Mouse (Mus musculus): Measurements from ENCODE around the gene Cdc42ep1. TPM values are rescaled to one million over a fixed set of nuclear protein-coding genes. Genes with fewer than 3 reads are reported as not detected.

Gene Cdc42ep1
- total and polyA plus RNA-seq, 2 experiments from 2014 or later, result 18.1 to 20.6 TPM

DNA sequence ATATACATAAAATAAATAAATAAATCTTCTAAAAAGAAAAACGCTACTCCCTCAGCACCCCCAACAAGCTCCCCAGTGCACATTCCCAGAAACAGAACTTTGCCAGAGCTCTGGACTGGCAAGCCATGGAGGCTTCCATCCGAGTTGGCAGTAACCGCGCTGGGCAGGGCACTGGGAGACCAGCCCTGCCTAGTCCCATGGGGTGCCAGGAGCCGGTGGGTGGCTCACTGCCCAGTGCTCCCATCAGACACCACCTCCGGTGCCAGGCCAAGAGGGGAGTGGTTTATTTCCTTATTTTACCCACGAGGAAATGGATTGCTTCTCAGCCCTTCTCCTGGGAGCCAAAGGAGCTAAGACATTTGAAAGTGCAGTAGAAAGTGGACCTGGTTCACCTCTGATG is 14.6 kb downstream of the Cdc42ep1 start:
- no peaks in the 10 kb centered on the region for H3K36me3 ChIP-seq (ENCODE audit: insufficient read depth, low read length)
- peak; percentile 51 for DNase-seq (ENCODE audit: low spot score)
- no peak for ATAC-seq
- no peak for TF ChIP-seq CTCF (IDR thresholded peaks at IDR 0.05; ENCODE audit: low read depth)
- H3K4me2 ChIP-seq (ENCODE audit: low read depth, low read length), result no peak overlapping the region
- WGBS, result 50% methylated on average over 7 of the region's 7 CpGs
- no peaks in the 10 kb centered on the region for H3K9me3 ChIP-seq (ENCODE audit: low read length)
- no peak overlapping the region for H3K27ac ChIP-seq
- no peak overlapping the region for H3K9ac ChIP-seq (replicated peaks; ENCODE audit: low read length)
- H3K4me1 ChIP-seq (ENCODE audit: insufficient read depth, low read length), result no peaks in the 10 kb centered on the region
- no peaks in the 10 kb centered on the region for H3K27me3 ChIP-seq (ENCODE audit: insufficient read depth, low read length)
- H3K4me3 ChIP-seq (ENCODE audit: low read length), result no peak overlapping the region

DNA sequence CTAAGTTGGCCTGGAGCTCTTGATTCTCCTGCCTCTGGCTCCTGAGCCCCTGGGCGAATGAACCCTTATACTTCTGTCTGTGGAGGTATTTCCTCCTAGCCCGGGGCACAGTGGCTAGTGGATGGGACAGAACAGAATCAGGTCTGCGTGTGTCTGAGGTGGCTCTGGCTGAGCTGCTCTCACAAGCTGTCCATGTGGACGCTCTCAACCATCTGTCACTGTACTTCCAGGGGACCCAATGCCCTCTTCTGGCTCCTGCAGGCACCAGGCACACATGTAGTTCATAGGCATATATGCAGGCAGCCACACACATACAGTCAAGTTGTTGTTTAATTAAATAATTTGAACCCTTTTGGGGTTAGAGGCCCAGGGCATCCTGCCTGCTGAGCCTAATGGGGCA is 16.9 kb downstream of the Cdc42ep1 start:
- DNase-seq (ENCODE audit: low spot score) (no peak), ATAC-seq (no peak)
- TF ChIP-seq CTCF (IDR thresholded peaks at IDR 0.05; ENCODE audit: low read depth), result no peak
- H3K27ac ChIP-seq, result no peak overlapping the region
- H3K36me3 ChIP-seq (ENCODE audit: insufficient read depth, low read length), result no peaks in the 10 kb centered on the region
- no peaks in the 10 kb centered on the region for H3K27me3 ChIP-seq (ENCODE audit: insufficient read depth, low read length)
- no peak overlapping the region for H3K4me3 ChIP-seq (ENCODE audit: low read length)
- no peaks in the 10 kb centered on the region for H3K9me3 ChIP-seq (ENCODE audit: low read length)
- no peak overlapping the region for H3K4me2 ChIP-seq (ENCODE audit: low read depth, low read length)
- WGBS, result 73% methylated on average over 4 of the region's 4 CpGs
- H3K4me1 ChIP-seq (ENCODE audit: insufficient read depth, low read length), result no peaks in the 10 kb centered on the region
- no peak overlapping the region for H3K9ac ChIP-seq (replicated peaks; ENCODE audit: low read length)

DNA sequence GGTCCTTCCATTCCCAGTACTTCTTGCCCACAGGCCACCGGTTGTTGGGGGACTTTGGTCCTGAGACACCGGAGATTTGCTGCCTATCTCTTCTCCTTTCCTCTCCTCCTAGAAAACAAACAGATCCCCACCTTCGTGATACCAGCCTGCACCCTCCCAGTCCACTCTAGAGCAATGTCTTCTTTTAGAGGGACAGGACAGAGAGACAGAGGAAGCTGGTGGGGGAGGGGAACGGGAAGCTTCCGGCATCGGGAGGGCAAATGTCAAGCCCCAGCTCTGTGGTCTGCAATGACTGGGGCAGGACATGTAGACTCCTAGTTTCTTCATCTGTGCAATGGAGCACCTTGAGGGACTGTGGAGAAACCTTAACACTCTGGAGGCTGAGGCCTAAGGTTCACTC is 17.3 kb downstream of the Cdc42ep1 start:
- Histone ChIP-seq H3K9ac (replicated peaks; ENCODE audit: low read length) (no peak overlapping the region), H3K36me3 (ENCODE audit: insufficient read depth, low read length) (no peaks in the 10 kb centered on the region), H3K27me3 (ENCODE audit: insufficient read depth, low read length) (no peaks in the 10 kb centered on the region), H3K4me3 (ENCODE audit: low read length) (no peak overlapping the region), H3K4me2 (ENCODE audit: low read depth, low read length) (no peak overlapping the region), H3K27ac (no peak overlapping the region), H3K9me3 (ENCODE audit: low read length) (no peaks in the 10 kb centered on the region), H3K4me1 (ENCODE audit: insufficient read depth, low read length) (no peaks in the 10 kb centered on the region)
- no peak for TF ChIP-seq CTCF (IDR thresholded peaks at IDR 0.05; ENCODE audit: low read depth)
- no peak for ATAC-seq
- DNase-seq (ENCODE audit: low spot score), result no peak
- 77% methylated on average over 6 of the region's 6 CpGs for WGBS

DNA sequence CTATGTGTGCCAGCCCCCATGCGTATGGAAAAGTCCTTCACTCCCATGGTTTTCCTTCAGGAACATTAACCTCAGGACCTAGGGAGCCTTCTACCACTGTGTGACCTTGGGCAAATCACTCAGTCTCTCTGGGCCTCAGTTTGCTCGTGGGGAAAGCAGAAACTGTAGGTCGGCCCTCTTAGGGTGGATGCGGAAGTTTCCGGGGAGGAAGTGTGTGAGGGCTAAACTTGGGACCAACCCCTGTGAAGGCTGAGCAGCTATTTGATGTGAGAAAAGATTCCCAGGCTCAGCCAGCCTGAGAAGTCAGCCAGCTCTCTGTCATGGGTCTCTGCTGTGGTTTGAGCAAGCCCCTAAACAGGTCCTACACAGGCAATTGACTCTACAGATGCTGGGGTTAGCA is 19.9 kb downstream of the Cdc42ep1 start:
- Histone ChIP-seq H3K36me3 (ENCODE audit: insufficient read depth, low read length) (no peaks in the 10 kb centered on the region), H3K9me3 (ENCODE audit: low read length) (no peaks in the 10 kb centered on the region)
- 89% methylated on average over 5 of the region's 5 CpGs for WGBS

GRCm38 (mm10) chr15:78863154-78863553 is 20.7 kb downstream of the Cdc42ep1 start:
- DNase-seq (ENCODE audit: low spot score), result no peak
- no peak overlapping the region for H3K4me2 ChIP-seq (ENCODE audit: low read depth, low read length)
- H3K9me3 ChIP-seq (ENCODE audit: low read length), result no peaks in the 10 kb centered on the region
- no peaks in the 10 kb centered on the region for H3K27me3 ChIP-seq (ENCODE audit: insufficient read depth, low read length)
- TF ChIP-seq CTCF (IDR thresholded peaks at IDR 0.05; ENCODE audit: low read depth), result no peak
- 64% methylated on average over 2 of the region's 2 CpGs for WGBS
- no peak overlapping the region for H3K27ac ChIP-seq
- H3K4me1 ChIP-seq (ENCODE audit: insufficient read depth, low read length), result no peaks in the 10 kb centered on the region
- H3K9ac ChIP-seq (replicated peaks; ENCODE audit: low read length), result no peak overlapping the region
- H3K4me3 ChIP-seq (ENCODE audit: low read length), result no peak overlapping the region
- no peaks in the 10 kb centered on the region for H3K36me3 ChIP-seq (ENCODE audit: insufficient read depth, low read length)
- ATAC-seq, result no peak

More for the DNA sequence above, 19.9 kb downstream of the Cdc42ep1 start:
- Histone ChIP-seq H3K27me3 (ENCODE audit: insufficient read depth, low read length) (no peaks in the 10 kb centered on the region), H3K9ac (replicated peaks; ENCODE audit: low read length) (no peak overlapping the region), H3K27ac (no peak overlapping the region), H3K4me2 (ENCODE audit: low read depth, low read length) (no peak overlapping the region), H3K4me3 (ENCODE audit: low read length) (no peak overlapping the region), H3K4me1 (ENCODE audit: insufficient read depth, low read length) (no peaks in the 10 kb centered on the region)
- ATAC-seq (no peak), DNase-seq (ENCODE audit: low spot score) (no peak)
- TF ChIP-seq CTCF (IDR thresholded peaks at IDR 0.05; ENCODE audit: low read depth), result no peak

- DNase-seq (ENCODE audit: low spot score) (no peak), ATAC-seq (no peak)
- Histone ChIP-seq H3K4me3 (ENCODE audit: low read length) (no peak overlapping the region), H3K4me2 (ENCODE audit: low read depth, low read length) (no peak overlapping the region), H3K27ac (no peak overlapping the region), H3K9me3 (ENCODE audit: low read length) (no peaks in the 10 kb centered on the region), H3K36me3 (ENCODE audit: insufficient read depth, low read length) (no peaks in the 10 kb centered on the region), H3K4me1 (ENCODE audit: insufficient read depth, low read length) (no peaks in the 10 kb centered on the region), H3K27me3 (ENCODE audit: insufficient read depth, low read length) (no peaks in the 10 kb centered on the region), H3K9ac (replicated peaks; ENCODE audit: low read length) (no peak overlapping the region)
- TF ChIP-seq CTCF (IDR thresholded peaks at IDR 0.05; ENCODE audit: low read depth), result no peak
- 54% methylated on average over 12 of the region's 13 CpGs for WGBS
Observed at GRCm38 (mm10) chr15:78863852-78864253, 21.4 kb downstream of the Cdc42ep1 start.

- TF ChIP-seq CTCF (IDR thresholded peaks at IDR 0.05; ENCODE audit: low read depth), result no peak
- WGBS, result 19% methylated on average over 9 of the region's 9 CpGs
- H3K4me1 ChIP-seq (ENCODE audit: insufficient read depth, low read length), result no peaks in the 10 kb centered on the region
- H3K36me3 ChIP-seq (ENCODE audit: insufficient read depth, low read length), result no peaks in the 10 kb centered on the region
- no peak overlapping the region for H3K4me2 ChIP-seq (ENCODE audit: low read depth, low read length)
- ATAC-seq (peak; percentile 89), DNase-seq (ENCODE audit: low spot score) (peak; percentile 73)
- H3K4me3 ChIP-seq (ENCODE audit: low read length), result no peak overlapping the region
- H3K27ac ChIP-seq, result peak overlapping the region; percentile 78
- H3K9me3 ChIP-seq (ENCODE audit: low read length), result no peaks in the 10 kb centered on the region
- H3K9ac ChIP-seq (replicated peaks; ENCODE audit: low read length), result no peak overlapping the region
- H3K27me3 ChIP-seq (ENCODE audit: insufficient read depth, low read length), result no peaks in the 10 kb centered on the region
Observed at GRCm38 (mm10) chr15:78868398-78868797, 26.0 kb downstream of the Cdc42ep1 start.

All from hindbrain, postnatal 0 days (tissue).